Mouse (Mus musculus) WW6 (cell line): ENCODE measurements around the gene Colec11.

Experiments
- DNase-seq: peaks from one replicate; pipeline ENCODE4 v3.0.0-alpha.2; 2013; ENCODE audit warnings: low read depth, low spot score

Colec11 gene

DNA sequence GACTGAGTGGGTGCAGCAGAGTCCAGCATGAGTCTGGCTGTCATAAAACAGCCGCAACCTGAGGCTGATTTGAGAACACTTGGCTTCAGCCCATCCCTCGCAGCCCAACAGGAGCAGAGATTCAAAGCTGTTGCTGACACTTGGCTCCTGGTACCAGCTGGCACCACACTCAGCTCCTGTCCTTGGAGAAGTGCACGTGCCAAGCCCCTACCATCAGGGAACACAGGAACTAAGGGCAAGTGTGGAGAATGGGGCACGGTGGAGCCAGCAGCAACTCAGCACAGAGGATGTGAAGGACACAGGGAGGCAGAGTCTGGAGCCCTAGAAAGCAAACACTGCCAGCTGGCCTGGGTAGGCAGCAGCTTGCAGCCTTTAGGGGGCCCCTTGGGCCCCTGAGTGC is 20.9 kb downstream of the Colec11 start:
- DNase-seq, result no peak

DNA sequence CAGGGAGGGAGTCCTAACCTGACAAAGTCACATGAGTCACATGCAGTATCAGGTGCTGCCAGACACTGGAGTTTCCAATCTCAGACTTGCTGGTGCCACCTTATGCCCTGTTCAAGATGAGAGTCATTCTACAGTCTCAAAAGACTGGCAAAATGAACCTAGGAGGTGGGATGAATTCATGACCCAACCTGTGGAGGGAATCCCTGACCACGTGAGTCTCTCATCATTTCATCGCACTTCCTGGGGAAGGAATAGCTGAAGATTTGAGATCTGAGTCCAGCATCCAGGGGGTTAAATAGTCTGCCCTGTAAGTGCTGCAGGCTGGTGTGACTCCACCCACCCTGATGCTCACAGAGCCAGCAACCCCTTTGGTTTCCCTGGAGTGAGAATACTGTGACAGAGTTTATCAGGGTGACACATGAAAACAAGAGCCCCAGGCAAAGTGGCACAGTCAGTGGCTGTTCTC is 24.6 kb downstream of the Colec11 start:
- DNase-seq, result no peak

GRCm38 (mm10) chr12:28598110-28598509 is 25.1 kb downstream of the Colec11 start:
- DNase-seq, result no peak

GRCm38 (mm10) chr12:28597699-28598098 is 25.5 kb downstream of the Colec11 start:
- no peak for DNase-seq

- DNase-seq, result no peak
Measured at GRCm38 (mm10) chr12:28596851-28597250, 26.3 kb downstream of the Colec11 start.

- DNase-seq, result no peak
Measured at GRCm38 (mm10) chr12:28590428-28590827, 32.7 kb downstream of the Colec11 start.

- DNase-seq, result peak; percentile 58
Measured at GRCm38 (mm10) chr12:28589090-28589868, 33.9 kb downstream of the Colec11 start.

DNA sequence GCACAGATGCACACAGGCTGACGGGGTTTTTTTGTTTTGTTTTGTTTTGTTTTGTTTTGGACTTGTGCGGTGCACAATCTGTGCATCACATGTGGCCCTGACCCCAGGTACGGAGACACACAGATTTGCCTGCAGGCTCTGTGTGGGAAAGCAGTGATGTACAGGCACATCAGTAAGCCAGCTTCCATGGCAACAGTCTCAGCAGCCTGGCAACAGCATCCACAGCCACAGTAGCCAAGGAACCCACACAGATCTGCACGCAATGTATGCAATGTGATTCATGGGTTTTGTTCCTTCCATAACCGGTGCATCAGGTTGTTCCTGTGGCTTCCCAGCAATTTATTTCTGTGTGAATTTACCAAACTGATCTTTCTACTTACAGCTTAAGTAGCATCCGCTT is 35.2 kb downstream of the Colec11 start:
- no peak for DNase-seq

DNA sequence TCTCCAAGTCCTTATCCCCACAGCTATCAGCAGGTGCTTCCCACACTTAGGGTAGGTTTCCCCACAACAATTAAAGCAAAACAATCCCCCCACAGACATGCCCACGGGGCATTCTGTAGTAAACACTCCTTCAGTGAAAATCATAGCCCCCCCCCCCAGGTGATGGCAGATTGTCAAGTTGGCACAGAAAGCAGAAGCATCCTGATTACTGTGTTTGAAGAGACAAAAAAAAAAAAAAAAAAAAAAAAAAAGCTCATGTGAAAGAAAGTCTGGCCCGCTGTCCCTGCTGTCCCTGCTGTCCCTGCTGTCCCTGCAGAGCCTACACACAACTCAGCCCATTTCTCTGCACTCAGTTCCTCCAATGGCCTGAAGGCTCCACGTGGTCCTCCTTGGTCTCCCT is 39.1 kb downstream of the Colec11 start:
- no peak for DNase-seq

- DNase-seq, result no peak
Measured at GRCm38 (mm10) chr12:28582423-28582822, 40.8 kb downstream of the Colec11 start, which contains the start of gene Allc. Gene Allc (minus strand): TSS chr12:28582523.

DNA sequence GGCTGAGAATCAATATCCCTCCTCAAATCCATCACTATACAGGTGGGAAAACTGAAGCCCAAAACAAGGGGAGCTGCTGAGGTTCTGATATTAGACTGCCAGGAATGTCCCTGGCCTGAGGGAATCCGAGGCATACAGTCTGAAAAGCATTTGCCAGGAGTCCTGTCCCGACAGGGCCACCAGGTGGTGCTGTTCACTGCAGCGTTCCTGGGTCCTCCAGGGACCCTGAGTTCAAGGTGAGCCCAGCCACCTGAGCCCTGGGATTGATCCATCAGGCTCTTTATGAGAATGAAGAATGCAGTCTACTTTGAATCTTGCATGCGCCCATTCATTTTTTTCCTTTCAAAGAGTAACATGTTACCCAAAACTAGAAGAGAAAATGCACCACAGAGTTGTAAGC is 44.0 kb downstream of the Colec11 start:
- peak; percentile 33 for DNase-seq

- no peak for DNase-seq
Measured at GRCm38 (mm10) chr12:28578147-28578546, 45.0 kb downstream of the Colec11 start.

DNA sequence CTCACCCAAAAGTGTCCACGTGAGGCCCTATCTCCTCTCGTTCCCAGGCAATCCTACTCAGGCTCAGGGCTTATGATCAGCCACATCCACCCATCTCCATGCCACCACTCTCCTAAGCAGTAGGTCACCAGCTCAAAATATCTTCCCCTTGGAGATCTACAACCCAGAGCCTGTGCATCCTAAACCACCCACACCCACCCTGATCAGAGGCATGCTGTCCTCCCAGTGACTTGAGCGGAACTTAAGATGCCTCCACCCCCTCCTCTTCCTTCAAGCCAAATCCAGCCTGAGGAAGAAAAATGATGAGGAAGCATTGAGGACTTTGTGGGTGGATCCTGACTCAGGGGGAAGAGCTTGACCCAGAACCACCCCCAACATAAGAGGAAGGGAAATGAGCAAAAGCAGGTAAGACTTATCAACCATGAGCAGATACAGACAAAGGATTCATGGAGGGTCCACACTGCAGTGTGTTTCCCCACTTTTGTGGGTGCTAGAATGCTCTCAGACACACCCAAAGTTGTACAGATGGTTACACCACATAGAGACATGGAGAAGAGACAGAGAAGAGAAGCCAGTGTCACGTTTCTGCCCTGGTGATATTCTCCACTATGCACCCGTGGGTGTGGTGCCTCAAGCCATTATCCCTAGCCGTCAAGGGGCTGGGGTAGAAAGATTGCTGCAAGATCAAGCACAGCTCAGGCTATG is 47.7 kb downstream of the Colec11 start:
- DNase-seq, result no peak

DNA sequence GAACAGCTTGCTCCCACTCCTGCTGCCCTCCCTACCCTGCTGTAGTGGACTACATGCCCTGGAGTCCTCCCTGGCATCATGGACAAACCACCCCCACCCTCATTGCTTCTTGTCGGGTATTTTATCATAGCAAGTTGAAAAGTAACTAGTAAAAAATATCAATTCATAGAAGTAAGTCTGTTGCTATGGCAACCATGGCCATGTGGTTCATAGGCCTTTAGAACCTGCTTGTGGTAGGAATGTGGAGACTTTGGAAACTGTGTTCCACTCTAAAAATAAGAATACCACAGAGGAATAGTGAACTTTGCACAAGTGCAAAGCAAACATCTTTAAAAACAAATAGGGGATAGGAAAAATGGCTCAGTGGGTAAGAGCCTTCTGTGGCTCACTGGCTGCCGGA is 50.9 kb downstream of the Colec11 start:
- no peak for DNase-seq

GRCm38 (mm10) chr12:28552299-28552698 is 70.9 kb downstream of the Colec11 start, which contains the start of gene Dcdc2c:
Gene Dcdc2c (minus strand): TSS chr12:28552399.
- no peak for DNase-seq

DNA sequence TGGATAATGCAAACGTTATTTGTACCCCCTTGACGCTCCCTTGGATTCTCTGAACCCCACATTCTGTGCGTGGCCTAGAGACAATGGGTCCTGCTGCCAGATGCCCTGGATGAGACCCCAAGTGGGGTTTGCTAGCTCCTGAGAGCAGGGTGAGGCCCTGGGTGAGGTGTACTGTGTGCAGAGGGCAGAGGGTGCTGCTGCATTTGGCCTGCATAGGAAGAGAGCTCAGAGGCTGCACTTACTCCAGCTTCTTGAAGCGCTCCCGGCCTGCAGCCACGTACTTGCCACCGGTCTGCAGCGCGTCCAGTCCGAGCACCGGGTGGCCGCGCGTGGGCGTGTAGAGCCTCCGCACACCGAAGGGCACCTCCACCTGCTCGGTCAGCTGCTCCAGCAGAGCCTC is 71.4 kb downstream of the Colec11 start:
- no peak for DNase-seq

GRCm38 (mm10) chr12:28548887-28549286 is 74.3 kb downstream of the Colec11 start:
- DNase-seq, result no peak
